Mouse (Mus musculus): ENCODE results near the gene Pdf.

Pdf gene

DNA sequence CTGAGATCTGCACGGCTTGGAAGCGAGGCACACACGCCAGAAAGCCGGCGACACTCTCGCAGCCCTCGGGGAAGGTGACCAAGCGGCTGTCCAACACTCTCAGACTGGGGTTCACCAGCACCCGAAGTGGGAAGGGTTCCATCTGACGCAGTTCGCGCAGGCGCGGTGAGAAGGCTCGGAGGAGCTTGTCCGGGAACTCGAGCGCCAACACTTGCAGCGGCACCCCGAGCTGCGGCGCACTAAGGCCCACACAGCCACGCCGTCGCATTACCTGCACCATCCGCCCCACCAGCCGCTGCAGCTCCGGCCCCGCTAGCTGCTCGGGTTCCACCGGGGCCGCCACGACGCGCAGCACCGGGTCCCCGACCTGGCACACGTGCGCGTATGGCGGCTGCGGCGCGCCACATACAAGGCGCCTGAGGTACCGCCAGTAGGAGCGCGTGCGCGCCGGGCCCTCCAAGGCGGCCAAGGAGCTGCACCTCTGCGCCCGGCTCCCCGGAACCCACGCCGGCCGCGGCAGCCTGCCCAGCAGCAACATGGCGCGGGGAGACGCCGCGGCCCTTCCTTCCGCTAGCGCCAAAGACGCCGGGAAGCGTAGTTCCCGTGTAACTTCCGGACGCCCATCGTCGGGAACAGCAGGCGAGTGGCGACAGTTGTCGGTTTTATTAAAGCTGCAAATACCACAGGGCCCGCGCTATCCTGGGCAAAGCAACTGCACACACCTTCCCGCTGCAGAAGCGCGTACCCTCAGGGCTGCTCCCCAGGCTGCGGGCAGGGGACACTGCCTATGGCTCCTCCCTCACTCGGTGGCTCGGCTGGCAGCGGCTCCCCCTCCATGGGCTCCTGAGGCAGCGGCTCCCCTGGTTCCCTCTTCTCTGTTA lies at the start of gene Pdf:
Gene Pdf (minus strand): TSS at position 554 of the 881 bp plus-strand sequence.
- ChIA-PET POLR2A (interaction anchor here (0.5 to 7.9 kb wide), 65 partner anchors 8 to 898 kb away, joined by 3 to 76 read pairs (median 3); partner anchors contain the start of genes Nip7 (in 3 of the 4), Sntb2 (in 3 of the 4), Vps4a (in 3 of the 4) and Cog8 (in 2 of the 4)), CTCF (interaction anchor here in 3 of 4 experiments (0.5 to 1.4 kb wide), 9 partner anchors 17 to 1712 kb away, joined by 3 to 6 read pairs (median 3); partner anchors contain the start of gene Vps4a (in 1 of the 3))

DNA sequence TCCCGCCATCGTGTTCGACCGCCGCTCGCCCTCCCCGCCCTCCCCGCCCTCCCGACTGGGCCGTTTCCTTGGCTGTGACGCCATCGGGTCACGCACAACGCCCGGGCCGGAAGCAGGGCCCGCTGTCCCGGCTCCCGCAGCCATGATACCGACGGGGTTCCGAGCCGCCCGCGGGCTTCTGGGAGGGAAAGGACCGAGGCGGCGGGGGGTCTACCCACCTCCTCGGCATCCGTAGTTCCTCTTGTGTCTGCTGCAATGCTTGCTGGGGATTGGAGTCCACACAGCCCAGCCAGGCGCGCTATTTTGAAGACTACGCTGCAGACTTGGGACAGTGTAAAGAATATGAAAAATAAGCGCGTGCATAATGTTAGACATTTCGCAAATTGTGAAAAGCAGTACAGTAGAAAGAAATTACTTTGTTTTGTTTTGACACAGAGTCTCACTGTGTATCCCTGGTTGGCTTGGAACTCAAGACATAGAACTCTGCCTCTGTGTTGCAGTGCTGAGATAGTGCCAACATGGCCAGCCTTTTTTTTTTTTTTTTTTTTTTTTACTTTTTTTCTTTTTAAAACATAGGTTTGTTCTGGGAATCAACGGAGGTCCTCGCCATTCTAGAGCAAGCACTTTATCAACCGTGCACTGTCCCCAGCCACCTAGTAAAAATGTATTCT lies 48.1 kb upstream of the Pdf start, which contains the start of gene Terf2:
Gene Terf2 (minus strand): TSS at position 182 of the 671 bp plus-strand sequence.
- ChIA-PET CTCF (interaction anchor here in 1 of 4 experiments (1.2 kb wide), 1 partner anchor 13 kb away, joined by 5 read pairs; no protein-coding TSS in a partner anchor), POLR2A (interaction anchor here in 3 of 4 experiments (0.6 to 5.6 kb wide), 11 partner anchors 10 to 307 kb away, joined by 3 to 26 read pairs (median 6); partner anchors contain the start of gene Nqo1 (in 1 of the 3))

DNA sequence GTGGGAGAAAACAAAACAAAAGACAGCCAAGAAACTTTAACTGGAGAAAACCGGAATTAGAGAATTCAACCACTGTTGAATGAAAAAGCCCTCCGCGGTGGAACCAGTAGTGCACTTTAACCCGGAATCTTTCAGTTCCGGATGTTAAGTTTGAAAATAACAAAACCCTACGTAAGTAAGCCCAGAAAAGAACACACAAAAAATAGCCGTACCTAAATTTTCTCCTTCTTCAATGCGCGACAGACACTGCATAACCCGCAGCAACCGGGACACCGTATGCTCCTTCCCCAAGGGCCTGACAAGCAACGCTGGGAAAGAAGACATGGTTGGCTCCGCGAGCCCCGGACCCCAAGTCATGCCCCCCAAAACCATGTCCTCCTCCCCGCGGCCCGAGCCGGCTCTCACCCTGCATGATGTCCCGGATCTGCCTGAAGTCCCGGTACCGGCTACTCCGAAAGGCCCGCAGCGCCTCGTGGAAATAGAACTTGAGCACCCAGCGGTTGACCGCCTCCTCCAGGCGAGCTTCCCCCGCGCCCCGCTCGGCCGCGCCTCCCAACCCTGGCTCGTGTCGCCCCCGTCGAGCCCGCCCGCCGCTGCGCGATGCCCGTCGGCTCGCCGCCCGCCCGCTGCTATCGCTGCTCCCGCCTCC lies 47.4 kb upstream of the Pdf start:
- CTCF ChIA-PET = interaction anchor here in 1 of 4 experiments (1.0 to 2.2 kb wide), 2 partner anchors 8 to 11 kb away, joined by 3 to 10 read pairs; no protein-coding TSS in a partner anchor
- POLR2A ChIA-PET = interaction anchor here in 3 of 4 experiments (0.6 to 5.3 kb wide), 9 partner anchors 8 to 93 kb away, joined by 3 to 26 read pairs (median 5); partner anchors contain the start of gene Pdf (in 1 of the 3)

DNA sequence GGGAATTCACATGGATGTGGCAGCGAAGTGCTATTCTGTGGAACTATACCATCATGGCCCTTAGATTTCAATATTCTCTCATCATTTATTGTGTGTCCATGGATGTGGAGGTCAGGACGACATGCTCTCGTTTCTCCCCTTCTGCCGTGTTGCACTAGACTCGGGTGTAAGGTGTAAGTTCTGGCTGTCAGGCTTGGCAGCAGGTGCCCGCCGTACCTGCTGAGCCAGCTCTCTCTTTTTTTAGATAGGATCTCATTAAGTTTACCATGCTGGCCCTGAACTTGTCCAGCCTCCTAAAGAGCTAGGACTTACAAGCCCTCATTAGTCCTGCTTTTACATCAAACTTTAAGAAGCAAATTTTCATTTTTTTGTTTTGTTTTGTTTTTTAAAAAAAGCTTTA lies 42.1 kb upstream of the Pdf start:
- CTCF ChIA-PET = interaction anchor here in 1 of 4 experiments (0.6 kb wide), 1 partner anchor 364 kb away, joined by 3 read pairs; no protein-coding TSS in a partner anchor

DNA sequence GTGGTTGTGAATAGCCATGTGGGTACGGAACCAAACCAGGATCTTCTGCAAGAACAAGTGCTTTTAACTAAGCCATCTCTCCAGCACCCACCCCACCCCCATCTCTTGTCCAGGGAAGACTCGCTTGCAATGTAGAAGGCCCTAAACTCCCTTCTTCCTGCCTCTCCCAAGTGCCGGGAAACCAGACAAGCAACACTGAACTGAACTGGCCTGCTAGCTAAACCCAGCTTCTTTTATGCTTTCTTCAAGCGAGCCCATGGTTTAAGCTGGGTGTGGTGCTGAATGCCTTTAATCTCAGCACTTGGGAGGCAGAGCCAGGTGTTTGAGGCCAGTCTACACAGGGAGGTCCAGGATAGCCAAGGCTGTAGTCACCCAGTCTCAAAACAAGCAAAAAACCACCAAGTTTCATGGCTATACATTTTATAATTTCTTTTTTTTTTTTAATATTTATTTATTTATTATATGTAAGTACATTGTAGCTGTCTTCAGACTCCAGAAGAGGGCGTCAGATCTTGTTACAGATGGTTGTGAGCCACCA lies 40.2 kb upstream of the Pdf start:
- ChIA-PET CTCF (interaction anchor here in 3 of 4 experiments (0.5 to 2.0 kb wide), 13 partner anchors 16 to 567 kb away, joined by 3 to 11 read pairs (median 4); partner anchors contain the start of gene Vps4a (in 1 of the 3)), POLR2A (interaction anchor here (0.6 to 6.3 kb wide), 26 partner anchors 7 to 469 kb away, joined by 3 to 34 read pairs (median 4); partner anchors contain the start of genes Tmed6 (in 2 of the 4), Nqo1 (in 1 of the 4), Pdf (in 1 of the 4) and Terf2 (in 1 of the 4))

More for the DNA sequence above, 42.1 kb upstream of the Pdf start:
- POLR2A ChIA-PET = interaction anchor here in 3 of 4 experiments (0.6 to 6.3 kb wide), 8 partner anchors 14 to 233 kb away, joined by 3 to 30 read pairs (median 3); no protein-coding TSS in a partner anchor

DNA sequence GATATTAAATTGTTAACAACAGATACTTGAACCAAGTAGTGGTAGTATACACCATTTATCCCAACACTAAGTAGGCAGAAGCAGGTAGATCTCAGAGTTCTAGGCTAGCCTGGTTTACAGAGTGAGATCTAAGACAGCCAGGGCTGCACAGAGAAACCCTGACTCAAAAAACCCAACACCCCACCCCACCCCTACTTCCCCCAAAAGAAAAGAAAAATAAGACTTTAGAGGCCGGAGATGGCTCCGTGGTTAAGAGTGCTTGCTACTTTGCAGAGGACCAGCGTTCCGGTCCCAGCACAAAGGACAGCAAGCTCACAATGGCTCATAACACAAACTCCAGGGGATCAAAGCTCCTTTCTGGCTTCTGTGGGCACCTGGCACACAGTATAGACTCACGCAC lies 37.6 kb upstream of the Pdf start:
- ChIA-PET CTCF (interaction anchor here (0.6 to 3.8 kb wide), 30 partner anchors 8 to 525 kb away, joined by 3 to 24 read pairs (median 6); partner anchors contain the start of genes Nob1 (in 1 of the 4), Pdf (in 1 of the 4) and Vps4a (in 1 of the 4)), POLR2A (interaction anchor here in 3 of 4 experiments (0.5 to 6.3 kb wide), 27 partner anchors 9 to 503 kb away, joined by 3 to 34 read pairs (median 3); partner anchors contain the start of genes Nqo1 (in 1 of the 3), Pdf (in 1 of the 3), Terf2 (in 1 of the 3) and Tmed6 (in 1 of the 3))

DNA sequence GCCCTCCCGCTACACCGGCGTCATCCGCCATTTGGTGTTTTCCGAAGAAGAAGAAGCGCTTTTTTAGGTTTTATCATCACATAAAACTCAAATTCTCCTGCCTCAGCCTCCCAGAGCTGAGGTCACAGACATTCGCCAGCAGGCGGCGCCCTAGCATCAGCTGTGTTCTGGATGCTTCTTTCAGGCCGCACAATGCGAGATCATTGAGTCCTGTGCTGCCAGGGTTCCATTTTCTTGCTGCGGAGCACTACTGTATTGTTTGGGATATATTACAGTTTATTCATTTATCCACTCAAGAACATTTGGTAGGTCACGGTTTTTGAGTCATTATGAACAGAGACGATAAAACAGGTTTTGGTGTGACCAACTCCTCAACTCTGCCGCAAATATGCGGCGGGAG lies 36.9 kb upstream of the Pdf start:
- ChIA-PET CTCF (interaction anchor here (0.6 to 3.8 kb wide), 47 partner anchors 9 to 524 kb away, joined by 3 to 24 read pairs (median 4); partner anchors contain the start of genes Pdf (in 2 of the 4), Nob1 (in 1 of the 4) and Vps4a (in 1 of the 4)), POLR2A (interaction anchor here in 3 of 4 experiments (0.7 to 6.3 kb wide), 22 partner anchors 9 to 271 kb away, joined by 3 to 34 read pairs (median 3); partner anchors contain the start of genes Pdf (in 1 of the 3), Terf2 (in 1 of the 3) and Tmed6 (in 1 of the 3))

DNA sequence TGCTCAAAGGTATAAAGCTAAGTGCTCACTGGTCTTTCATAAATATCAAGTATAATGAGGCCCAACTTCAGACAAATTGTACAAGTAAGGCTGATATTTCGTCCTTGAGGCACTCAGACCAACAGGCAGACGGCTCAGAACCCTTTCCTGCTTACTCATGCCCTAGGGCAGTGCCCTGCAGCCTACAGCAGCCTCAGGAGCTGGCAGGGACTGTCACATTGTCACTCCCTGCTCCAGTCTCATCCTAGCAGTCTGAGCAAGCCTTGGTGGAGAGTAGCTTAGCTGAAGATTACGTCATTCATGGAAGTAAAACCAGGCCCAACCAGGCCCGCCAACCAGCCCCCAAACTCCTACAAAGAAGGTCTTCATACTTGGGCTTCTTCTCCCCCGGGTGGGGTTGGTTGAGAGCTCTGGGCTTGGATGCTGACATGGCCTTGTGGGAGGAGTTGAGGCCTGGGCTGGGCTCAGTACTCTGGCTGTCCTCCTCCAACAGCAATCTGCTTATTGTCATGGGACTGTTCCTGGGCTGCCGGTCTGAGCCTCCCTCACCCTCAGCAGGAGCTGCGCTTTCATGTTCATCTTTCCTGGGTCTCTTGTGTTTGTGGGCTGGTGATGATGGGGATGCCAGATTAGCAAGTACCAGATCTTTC lies 27.9 kb upstream of the Pdf start:
- POLR2A ChIA-PET = interaction anchor here in 2 of 4 experiments (1.3 to 4.1 kb wide), 5 partner anchors 8 to 15 kb away, joined by 4 to 34 read pairs (median 8); partner anchors contain the start of gene Tmed6 (in 1 of the 2)
- CTCF ChIA-PET = interaction anchor here in 3 of 4 experiments (0.9 to 4.1 kb wide), 4 partner anchors 9 to 30 kb away, joined by 3 to 24 read pairs (median 6); no protein-coding TSS in a partner anchor

DNA sequence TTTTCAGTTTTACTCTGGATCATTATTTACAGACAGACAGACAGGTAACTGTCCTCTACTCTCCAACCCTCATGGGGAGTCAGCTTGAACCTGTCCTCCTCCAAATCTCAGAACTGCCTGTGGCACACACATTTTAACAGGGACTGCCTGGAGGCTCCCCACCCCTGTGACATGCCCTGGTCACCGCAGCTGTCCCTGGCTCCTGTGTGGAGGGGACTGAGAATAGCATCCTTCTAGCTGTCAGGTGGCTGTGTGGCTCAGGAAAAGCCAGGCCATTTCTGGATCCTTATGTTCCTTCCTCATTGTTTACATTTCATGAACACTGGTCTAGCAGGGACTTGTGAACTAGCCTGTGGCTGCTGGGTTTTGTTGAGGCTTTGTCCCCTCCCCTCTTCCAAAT lies 25.7 kb upstream of the Pdf start:
- CTCF ChIA-PET = interaction anchor here in 2 of 4 experiments (1.1 to 4.1 kb wide), 3 partner anchors 11 to 12 kb away, joined by 4 to 24 read pairs (median 6); no protein-coding TSS in a partner anchor
- POLR2A ChIA-PET = interaction anchor here in 3 of 4 experiments (0.7 to 4.1 kb wide), 13 partner anchors 8 to 115 kb away, joined by 3 to 34 read pairs (median 3); partner anchors contain the start of genes Pdf (in 1 of the 3) and Tmed6 (in 1 of the 3)

DNA sequence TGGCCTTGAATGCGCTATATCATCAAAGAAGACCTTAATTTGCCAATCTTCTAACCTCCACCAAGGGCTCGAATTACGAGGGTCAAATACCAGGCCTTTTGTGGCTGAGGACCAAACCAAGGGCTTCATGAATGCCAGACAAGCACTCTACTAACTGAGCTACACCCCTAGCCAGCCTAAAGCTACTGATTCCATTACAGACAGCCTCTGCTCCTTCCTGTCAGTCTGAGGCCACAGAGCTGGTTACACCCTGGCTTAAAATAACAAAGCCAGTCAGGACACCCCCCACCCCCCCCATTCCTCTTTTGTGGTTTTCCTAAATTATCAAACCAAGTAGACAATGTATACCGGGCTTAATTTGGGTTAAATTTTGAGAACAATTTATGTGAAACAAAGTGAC lies 25.3 kb upstream of the Pdf start:
- CTCF ChIA-PET = interaction anchor here in 2 of 4 experiments (1.1 to 1.4 kb wide), 2 partner anchors 12 kb away, joined by 4 to 6 read pairs; no protein-coding TSS in a partner anchor
- POLR2A ChIA-PET = interaction anchor here in 3 of 4 experiments (0.7 to 4.1 kb wide), 10 partner anchors 9 to 115 kb away, joined by 3 to 34 read pairs (median 4); partner anchors contain the start of gene Pdf (in 1 of the 3)

DNA sequence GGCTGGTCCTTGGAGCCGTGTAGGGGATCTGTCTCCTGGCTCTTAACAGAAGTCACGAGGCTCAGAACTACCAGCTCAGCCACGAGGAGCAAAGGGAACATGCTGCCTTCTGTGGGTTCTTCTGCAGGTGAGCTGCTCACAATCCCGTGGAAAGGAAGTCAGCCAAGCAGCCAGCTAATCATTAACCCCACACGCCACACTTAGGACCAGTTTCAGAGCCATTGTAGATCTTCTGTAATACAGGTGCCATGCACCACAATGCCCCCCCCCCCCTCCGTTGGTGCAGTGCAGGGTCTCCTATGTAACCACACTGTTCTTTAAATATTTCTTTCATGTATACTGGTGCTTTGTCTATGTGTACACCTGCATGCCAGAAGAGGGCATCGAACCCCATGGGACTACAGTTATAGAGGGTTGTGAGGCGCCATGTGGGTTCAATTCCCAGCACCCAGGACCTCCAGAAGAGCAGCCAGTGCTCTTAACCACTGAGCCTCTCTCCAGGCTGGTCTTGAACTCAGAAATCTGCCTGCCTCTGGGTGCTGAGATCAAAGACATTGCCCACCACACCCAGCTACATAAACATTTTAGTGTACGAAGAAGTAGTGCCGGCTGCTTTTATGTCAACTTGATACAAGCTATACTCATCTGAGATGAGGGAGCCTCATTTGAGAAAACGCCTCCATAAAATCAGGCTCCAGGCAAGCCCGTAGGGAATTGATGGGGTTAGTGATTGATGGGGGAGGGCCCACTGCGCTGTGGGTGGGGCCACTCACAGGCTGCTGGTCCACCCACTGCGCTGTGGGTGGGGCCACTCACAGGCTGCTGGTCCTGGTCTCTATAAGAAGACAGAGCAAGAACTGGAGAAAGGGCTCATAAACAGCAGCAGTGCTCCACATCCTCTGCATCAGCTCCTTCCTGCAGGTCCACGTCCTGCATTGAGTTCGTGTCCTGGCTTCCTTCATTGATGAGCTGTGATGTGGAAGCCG lies 17.4 kb upstream of the Pdf start, which contains the start of gene Tmed6:
Gene Tmed6 (minus strand): TSS at position 134 of the 986 bp plus-strand sequence.
- ChIA-PET POLR2A (interaction anchor here in 3 of 4 experiments (0.5 to 2.9 kb wide), 39 partner anchors 8 to 1413 kb away, joined by 3 to 21 read pairs (median 3); partner anchors contain the start of genes Nip7 (in 2 of the 3), Pdf (in 2 of the 3), Cog8 (in 1 of the 3) and Nfat5 (in 1 of the 3)), CTCF (interaction anchor here in 3 of 4 experiments (0.6 to 0.7 kb wide), 3 partner anchors 14 to 35 kb away, joined by 3 to 5 read pairs (median 3); partner anchors contain the start of gene Vps4a (in 1 of the 3))

DNA sequence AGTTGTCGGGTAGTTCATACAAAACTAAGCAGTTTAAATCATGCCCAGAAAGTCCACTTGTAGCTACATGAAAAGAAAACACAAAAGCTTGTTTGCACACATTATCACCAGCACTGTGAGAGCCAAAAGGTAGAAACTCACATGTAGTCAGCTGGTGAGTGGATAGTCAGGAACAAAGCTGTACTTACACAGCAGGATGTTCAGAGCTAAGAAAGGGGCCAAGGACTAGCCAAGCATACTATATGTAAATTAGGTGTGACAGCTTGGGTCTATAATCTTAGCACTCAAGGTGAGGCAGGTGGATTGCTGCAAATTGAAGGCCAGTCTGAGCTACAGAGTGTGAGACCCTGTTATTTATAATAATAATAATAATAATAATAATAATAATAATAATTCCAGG lies 14.2 kb upstream of the Pdf start:
- ChIA-PET CTCF (interaction anchor here in 2 of 4 experiments (0.6 kb wide), 3 partner anchors 24 to 1925 kb away, joined by 3 to 8 read pairs (median 3); no protein-coding TSS in a partner anchor), POLR2A (interaction anchor here (0.7 to 1.7 kb wide), 12 partner anchors 14 to 510 kb away, joined by 3 to 8 read pairs (median 3); partner anchors contain the start of gene Pdf (in 1 of the 4))

DNA sequence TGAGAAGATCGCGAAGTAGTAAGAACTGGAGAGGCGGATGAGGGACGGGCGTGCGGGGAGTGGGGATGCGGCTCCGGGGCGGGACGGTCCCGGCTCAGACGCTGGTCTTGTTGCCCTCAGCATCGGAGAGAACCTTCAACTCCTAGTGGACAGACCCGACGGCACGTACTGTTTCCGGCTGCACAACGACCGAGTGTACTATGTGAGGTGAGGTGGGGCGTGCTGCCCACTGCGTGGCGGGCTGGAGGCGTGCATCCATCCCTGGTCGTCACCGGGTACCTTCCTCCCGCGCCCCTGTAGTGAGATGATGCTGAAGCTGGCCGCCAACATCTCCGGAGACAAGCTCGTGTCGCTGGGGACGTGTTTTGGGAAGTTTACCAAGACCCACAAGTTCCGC lies 8.6 kb upstream of the Pdf start:
- POLR2A ChIA-PET = interaction anchor here in 3 of 4 experiments (0.9 to 7.9 kb wide), 18 partner anchors 8 to 77 kb away, joined by 3 to 62 read pairs (median 4); partner anchors contain the start of genes Pdf (in 3 of the 3) and Tmed6 (in 1 of the 3)
- CTCF ChIA-PET = interaction anchor here in 1 of 4 experiments (0.6 kb wide), 1 partner anchor 177 kb away, joined by 3 read pairs; no protein-coding TSS in a partner anchor

All from embryonic stem cell, embryonic (primary cell).